In the genomic region with DNA sequence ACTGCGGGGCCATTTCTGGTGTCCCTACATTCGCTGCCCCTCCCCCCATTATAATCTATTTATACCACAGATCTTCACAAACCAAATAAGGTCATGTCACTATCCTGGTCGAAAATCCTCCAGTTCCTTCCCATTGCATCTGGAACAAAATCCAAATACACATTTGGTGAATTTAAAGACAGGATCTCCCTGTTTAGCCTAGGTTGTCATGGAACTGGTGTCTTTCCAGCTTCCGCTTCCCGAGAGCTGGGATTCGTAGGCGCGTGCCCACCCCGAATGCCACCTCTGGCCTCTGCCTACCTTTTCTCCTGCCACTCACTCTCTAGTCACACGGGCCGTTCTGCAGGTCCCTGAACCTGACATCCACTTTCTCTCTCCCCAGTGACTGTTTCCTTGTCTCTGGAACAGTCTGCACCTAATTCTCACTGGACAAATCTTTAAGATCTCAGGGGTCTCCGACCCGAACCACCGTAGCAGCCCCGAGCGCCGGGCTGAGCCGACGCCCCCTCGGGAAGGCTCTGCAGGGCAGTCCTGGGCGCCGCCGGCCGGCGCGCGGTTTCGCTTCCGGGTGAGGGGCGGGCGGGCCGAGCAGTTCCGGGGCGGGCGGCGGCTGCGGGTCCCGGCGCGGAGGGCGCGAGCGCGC, we compare ENCODE assay signal across 8 mouse cellular contexts. TPM values are rescaled to one million over a fixed set of nuclear protein-coding genes. Genes with fewer than 3 reads are reported as not detected.
A peak's percentile ranks its signal among the peaks of the same experiment; 100 is the strongest.
DNase-seq lines count a peak whose midpoint lies in the region; ATAC-seq and TF ChIP-seq lines count a peak whose summit lies in the region.

A gene (plus strand): TSS at position 618 of the 643 bp plus-strand sequence.

- H3K36me3 ChIP-seq in hindbrain, postnatal 0 days (ENCODE audit: insufficient read depth, low read length): no peaks in the 10 kb centered on the region

- no peak for TF ChIP-seq CTCF in hindbrain, postnatal 0 days (IDR thresholded peaks at IDR 0.05; ENCODE audit: low read depth)

- under 1% methylated on average over 36 of the region's 44 CpGs for WGBS in hindbrain, postnatal 0 days

- ATAC-seq in activated CD4-positive, CD25-positive, alpha-beta regulatory T cell, adult 4 months: peak; percentile 79
- ATAC-seq in common myeloid progenitor, adult 5-6 weeks (replicated peaks; ENCODE audit: low read depth, poor library complexity, severe bottlenecking): peak; percentile 57
- ATAC-seq in hindbrain, postnatal 0 days: peak; percentile 98
- peak; percentile 77 for ATAC-seq in megakaryocyte, adult 5-6 weeks (ENCODE audit: poor library complexity, severe bottlenecking)

- peak within 1 kb of the TSS; percentile 90 for H3K9ac ChIP-seq in hindbrain, postnatal 0 days (replicated peaks; ENCODE audit: low read length)

- H3K4me3 ChIP-seq in hindbrain, postnatal 0 days (ENCODE audit: low read length): peak within 1 kb of the TSS; percentile 94

- peak; percentile 27 to 38 for DNase-seq in gastrocnemius, adult 8-10 months (ENCODE audit: low spot score in 2 of 2)
- peak; percentile 85 for DNase-seq in hindbrain, postnatal 0 days (ENCODE audit: low spot score)
- peak; percentile 30 to 50 for DNase-seq in left cerebral cortex, adult 8-10 months (ENCODE audit: low spot score in 2 of 2)
- peak; percentile 60 to 64 for DNase-seq in right cerebral cortex, adult 2 months (ENCODE audit: low spot score in 2 of 2)
- DNase-seq in urinary bladder, postnatal 4 days (ENCODE audit: low spot score in 2 of 2): peak; percentile 63 to 71

- H3K4me2 ChIP-seq in hindbrain, postnatal 0 days (ENCODE audit: low read depth, low read length): peak within 1 kb of the TSS; percentile 93

- H3K4me1 ChIP-seq in hindbrain, postnatal 0 days (ENCODE audit: insufficient read depth, low read length): peaks cover 20% of the 10 kb centered on the region; the same call in 1 of the 2 replicates

- H3K27me3 ChIP-seq in hindbrain, postnatal 0 days (ENCODE audit: insufficient read depth, low read length): no peaks in the 10 kb centered on the region

- H3K9me3 ChIP-seq in hindbrain, postnatal 0 days (ENCODE audit: low read length): no peaks in the 10 kb centered on the region

- peak within 1 kb of the TSS; percentile 82 for H3K27ac ChIP-seq in hindbrain, postnatal 0 days

RNA-seq across cellular contexts. Expression of the gene that starts here (rescaled TPM):
- 1 to 10 TPM; 5.8 to 7.8 TPM for polyA plus RNA-seq in activated CD4-positive, CD25-positive, alpha-beta regulatory T cell, adult 4 months (2017; shearing (Covaris generic))
- 16.9 and 20.2 TPM in 2 replicates for total RNA-seq in common myeloid progenitor, adult 5-6 weeks (2017)
- total RNA-seq in gastrocnemius, adult 8-10 months (2022): 10 to 100 TPM; 19.4 to 28.2 (median 22.9) TPM
- total RNA-seq in hindbrain, postnatal 0 days (2014; rRNA removed): 18.9 and 24.6 TPM in 2 replicates
- polyA plus RNA-seq in hindbrain, postnatal 0 days (2015; fragmentation: Nextera tagmentation; extraction: Ambion mirVana): 12.2 and 12.3 TPM in 2 replicates
- 10 to 100 TPM; 69.0 to 88.6 (median 73.7) TPM for total RNA-seq in left cerebral cortex, adult 8-10 months (2022)
- total RNA-seq in megakaryocyte, adult 5-6 weeks (2015): 19.6 and 21.1 TPM in 2 replicates
- total RNA-seq in megakaryocyte, adult 5-6 weeks (2017): 8.0 and 11.6 TPM in 2 replicates

Comparison
In these comparisons a context has a peak if more than half of its experiments do, and no peak if none do; other contexts are left out.
1. Peak in every context shown above with its lines: DNase-seq, ATAC-seq, H3K4me3 ChIP-seq and H3K27ac ChIP-seq.
2. DNase-seq: peak in every context shown above with its lines; median percentile 85 in hindbrain, postnatal 0 days; 67 in urinary bladder, postnatal 4 days; 62 in right cerebral cortex, adult 2 months; 40 in left cerebral cortex, adult 8-10 months; 32 in gastrocnemius, adult 8-10 months.